Mouse (Mus musculus) stomach, postnatal 0 days (tissue): ENCODE data around the gene Zfp82.

ENCODE experiments used
- CTCF ChIP-seq: IDR thresholded peaks from 2 replicates; pipeline ENCODE4 v1.5.1; 2016; ENCODE audit warnings: antibody characterized with exemption, low read depth, mild to moderate bottlenecking, moderate library complexity
- EP300 ChIP-seq: optimal IDR thresholded peaks from 2 replicates; pipeline ENCODE3; 2016; ENCODE audit warnings: antibody characterized with exemption

- TF ChIP-seq CTCF (no peak), EP300 (no peak)
These were observed 44.1 kb downstream of the Zfp82 start for GRCm38 (mm10) chr7:30028572-30028971.
